Mouse (Mus musculus): ENCODE measurements around the gene Nsf. TPM values are rescaled to one million over a fixed set of nuclear protein-coding genes. Genes with fewer than 3 reads are reported as not detected.

Gene Nsf
- polyA plus RNA-seq, 1 experiment from 2014 or later: 47.5 TPM

GRCm38 (mm10) chr11:103948952-103949351 is 4.9 kb downstream of the Nsf start:
- no peak for ATAC-seq (ENCODE audit: low FRiP score, low TSS enrichment)
- Histone ChIP-seq H3K4me3 (ENCODE audit: low read length) (no peak overlapping the region), H3K4me2 (replicated peaks; ENCODE audit: low read depth, low read length) (no peak overlapping the region), H3K9me3 (ENCODE audit: low read length) (no peaks in the 10 kb centered on the region), H3K4me1 (ENCODE audit: insufficient read depth, low read length) (peaks cover 10% of the 10 kb centered on the region), H3K9ac (replicated peaks; ENCODE audit: low read length) (no peak overlapping the region), H3K36me3 (ENCODE audit: insufficient read depth, low read length) (no peaks in the 10 kb centered on the region), H3K27ac (ENCODE audit: low read length) (no peak overlapping the region), H3K27me3 (ENCODE audit: insufficient read depth, low read length) (no peaks in the 10 kb centered on the region)
- 93% methylated on average over 7 of the region's 7 CpGs for WGBS

- Histone ChIP-seq H3K27me3 (ENCODE audit: insufficient read depth, low read length) (no peaks in the 10 kb centered on the region), H3K9me3 (ENCODE audit: low read length) (no peaks in the 10 kb centered on the region)
- WGBS: 82% methylated on average over 4 of the region's 4 CpGs
Observed at GRCm38 (mm10) chr11:103942740-103943139, 11.1 kb downstream of the Nsf start.

GRCm38 (mm10) chr11:103941351-103941750 is 12.5 kb downstream of the Nsf start:
- Histone ChIP-seq H3K9ac (replicated peaks; ENCODE audit: low read length) (no peak overlapping the region), H3K36me3 (ENCODE audit: insufficient read depth, low read length) (no peaks in the 10 kb centered on the region), H3K4me3 (ENCODE audit: low read length) (no peak overlapping the region), H3K4me1 (ENCODE audit: insufficient read depth, low read length) (no peaks in the 10 kb centered on the region), H3K9me3 (ENCODE audit: low read length) (no peaks in the 10 kb centered on the region), H3K27ac (ENCODE audit: low read length) (no peak overlapping the region), H3K4me2 (replicated peaks; ENCODE audit: low read depth, low read length) (no peak overlapping the region), H3K27me3 (ENCODE audit: insufficient read depth, low read length) (no peaks in the 10 kb centered on the region)
- ATAC-seq (ENCODE audit: low FRiP score, low TSS enrichment): no peak
- 56% methylated on average over 5 of the region's 5 CpGs for WGBS

More at GRCm38 (mm10) chr11:103942740-103943139, 11.1 kb downstream of the Nsf start:
- Histone ChIP-seq H3K27ac (ENCODE audit: low read length) (no peak overlapping the region), H3K9ac (replicated peaks; ENCODE audit: low read length) (no peak overlapping the region), H3K4me2 (replicated peaks; ENCODE audit: low read depth, low read length) (no peak overlapping the region), H3K4me1 (ENCODE audit: insufficient read depth, low read length) (no peaks in the 10 kb centered on the region), H3K4me3 (ENCODE audit: low read length) (no peak overlapping the region), H3K36me3 (ENCODE audit: insufficient read depth, low read length) (no peaks in the 10 kb centered on the region)
- no peak for ATAC-seq (ENCODE audit: low FRiP score, low TSS enrichment)

- WGBS: 61% methylated on average over 6 of the region's 6 CpGs
- ATAC-seq (ENCODE audit: low FRiP score, low TSS enrichment): no peak
- Histone ChIP-seq H3K36me3 (ENCODE audit: insufficient read depth, low read length) (no peaks in the 10 kb centered on the region), H3K4me2 (replicated peaks; ENCODE audit: low read depth, low read length) (no peak overlapping the region), H3K9ac (replicated peaks; ENCODE audit: low read length) (no peak overlapping the region), H3K4me1 (ENCODE audit: insufficient read depth, low read length) (no peaks in the 10 kb centered on the region), H3K4me3 (ENCODE audit: low read length) (no peak overlapping the region), H3K27me3 (ENCODE audit: insufficient read depth, low read length) (no peaks in the 10 kb centered on the region), H3K27ac (ENCODE audit: low read length) (no peak overlapping the region), H3K9me3 (ENCODE audit: low read length) (no peaks in the 10 kb centered on the region)
Observed at GRCm38 (mm10) chr11:103940887-103941286, 13.0 kb downstream of the Nsf start.

- Histone ChIP-seq H3K9ac (replicated peaks; ENCODE audit: low read length) (no peak overlapping the region), H3K4me2 (replicated peaks; ENCODE audit: low read depth, low read length) (no peak overlapping the region), H3K4me3 (ENCODE audit: low read length) (no peak overlapping the region), H3K27ac (ENCODE audit: low read length) (no peak overlapping the region), H3K27me3 (ENCODE audit: insufficient read depth, low read length) (no peaks in the 10 kb centered on the region), H3K36me3 (ENCODE audit: insufficient read depth, low read length) (no peaks in the 10 kb centered on the region), H3K4me1 (ENCODE audit: insufficient read depth, low read length) (no peaks in the 10 kb centered on the region), H3K9me3 (ENCODE audit: low read length) (no peaks in the 10 kb centered on the region)
- WGBS: 91% methylated on average over 25 of the region's 25 CpGs
- ATAC-seq (ENCODE audit: low FRiP score, low TSS enrichment): no peak
Observed at GRCm38 (mm10) chr11:103937976-103938728, 15.7 kb downstream of the Nsf start.

GRCm38 (mm10) chr11:103937451-103937850 is 16.4 kb downstream of the Nsf start:
- WGBS: 72% methylated on average over 9 of the region's 9 CpGs

GRCm38 (mm10) chr11:103935717-103936116 is 18.1 kb downstream of the Nsf start:
- ATAC-seq (ENCODE audit: low FRiP score, low TSS enrichment): no peak
- no peak overlapping the region for H3K27ac ChIP-seq (ENCODE audit: low read length)
- H3K4me3 ChIP-seq (ENCODE audit: low read length): no peak overlapping the region
- WGBS: 65% methylated on average over 2 of the region's 2 CpGs
- H3K4me1 ChIP-seq (ENCODE audit: insufficient read depth, low read length): no peaks in the 10 kb centered on the region
- no peak overlapping the region for H3K4me2 ChIP-seq (replicated peaks; ENCODE audit: low read depth, low read length)
- H3K27me3 ChIP-seq (ENCODE audit: insufficient read depth, low read length): no peaks in the 10 kb centered on the region
- no peak overlapping the region for H3K9ac ChIP-seq (replicated peaks; ENCODE audit: low read length)
- no peaks in the 10 kb centered on the region for H3K9me3 ChIP-seq (ENCODE audit: low read length)
- no peaks in the 10 kb centered on the region for H3K36me3 ChIP-seq (ENCODE audit: insufficient read depth, low read length)

More at GRCm38 (mm10) chr11:103937451-103937850, 16.4 kb downstream of the Nsf start:
- no peak for ATAC-seq (ENCODE audit: low FRiP score, low TSS enrichment)
- Histone ChIP-seq H3K4me1 (ENCODE audit: insufficient read depth, low read length) (no peaks in the 10 kb centered on the region), H3K4me2 (replicated peaks; ENCODE audit: low read depth, low read length) (no peak overlapping the region), H3K9ac (replicated peaks; ENCODE audit: low read length) (no peak overlapping the region), H3K9me3 (ENCODE audit: low read length) (no peaks in the 10 kb centered on the region), H3K27me3 (ENCODE audit: insufficient read depth, low read length) (no peaks in the 10 kb centered on the region), H3K27ac (ENCODE audit: low read length) (no peak overlapping the region), H3K36me3 (ENCODE audit: insufficient read depth, low read length) (no peaks in the 10 kb centered on the region), H3K4me3 (ENCODE audit: low read length) (no peak overlapping the region)

- Histone ChIP-seq H3K36me3 (ENCODE audit: insufficient read depth, low read length) (no peaks in the 10 kb centered on the region), H3K4me2 (replicated peaks; ENCODE audit: low read depth, low read length) (no peak overlapping the region), H3K27me3 (ENCODE audit: insufficient read depth, low read length) (no peaks in the 10 kb centered on the region), H3K9ac (replicated peaks; ENCODE audit: low read length) (no peak overlapping the region), H3K9me3 (ENCODE audit: low read length) (no peaks in the 10 kb centered on the region), H3K4me1 (ENCODE audit: insufficient read depth, low read length) (no peaks in the 10 kb centered on the region), H3K27ac (ENCODE audit: low read length) (no peak overlapping the region), H3K4me3 (ENCODE audit: low read length) (no peak overlapping the region)
- WGBS: 88% methylated on average over 6 of the region's 6 CpGs
- ATAC-seq (ENCODE audit: low FRiP score, low TSS enrichment): no peak
Observed at GRCm38 (mm10) chr11:103933886-103934285, 20.0 kb downstream of the Nsf start.

GRCm38 (mm10) chr11:103923957-103924356 is 29.9 kb downstream of the Nsf start:
- Histone ChIP-seq H3K4me1 (ENCODE audit: insufficient read depth, low read length) (no peaks in the 10 kb centered on the region), H3K9ac (replicated peaks; ENCODE audit: low read length) (no peak overlapping the region), H3K4me2 (replicated peaks; ENCODE audit: low read depth, low read length) (no peak overlapping the region), H3K27ac (ENCODE audit: low read length) (no peak overlapping the region), H3K27me3 (ENCODE audit: insufficient read depth, low read length) (no peaks in the 10 kb centered on the region), H3K9me3 (ENCODE audit: low read length) (no peaks in the 10 kb centered on the region), H3K36me3 (ENCODE audit: insufficient read depth, low read length) (0 out of 2 replicates have a peak, but pooled peaks cover 5% of the 10 kb centered on the region), H3K4me3 (ENCODE audit: low read length) (no peak overlapping the region)
- 96% methylated on average over 2 of the region's 2 CpGs for WGBS
- ATAC-seq (ENCODE audit: low FRiP score, low TSS enrichment): no peak

- 82% methylated on average over 4 of the region's 4 CpGs for WGBS
- 0 out of 2 replicates have a peak, but pooled peaks cover 5% of the 10 kb centered on the region for H3K36me3 ChIP-seq (ENCODE audit: insufficient read depth, low read length)
- H3K27me3 ChIP-seq (ENCODE audit: insufficient read depth, low read length): no peaks in the 10 kb centered on the region
- no peak overlapping the region for H3K4me2 ChIP-seq (replicated peaks; ENCODE audit: low read depth, low read length)
- no peak overlapping the region for H3K27ac ChIP-seq (ENCODE audit: low read length)
- ATAC-seq (ENCODE audit: low FRiP score, low TSS enrichment): no peak
- no peak overlapping the region for H3K4me3 ChIP-seq (ENCODE audit: low read length)
- H3K9ac ChIP-seq (replicated peaks; ENCODE audit: low read length): no peak overlapping the region
- no peaks in the 10 kb centered on the region for H3K9me3 ChIP-seq (ENCODE audit: low read length)
- no peaks in the 10 kb centered on the region for H3K4me1 ChIP-seq (ENCODE audit: insufficient read depth, low read length)
Observed at GRCm38 (mm10) chr11:103923272-103923671, 30.6 kb downstream of the Nsf start.
